Mouse (Mus musculus) forebrain, embryonic 15.5 days (tissue): Measurements from ENCODE around the gene Lrrc8d. TPM values are rescaled to one million over a fixed set of nuclear protein-coding genes. Genes with fewer than 3 reads are reported as not detected.

Experiments
- ATAC-seq: fragments of 200-750 bp; cut with Nextera tagmentation; replicated peaks from 2 replicates; pipeline ENCODE4 v1.8.0; 2017; ENCODE audit warnings: mild to moderate bottlenecking, moderate TSS enrichment, moderate library complexity
- H3K27ac ChIP-seq: fragments of 300-500 bp; sonication (generic); replicated peaks from 2 replicates; pipeline ENCODE4 v1.5.1; 2015; ENCODE audit warnings: mild to moderate bottlenecking, inconsistent platforms
- H3K27me3 ChIP-seq: fragments of 300-500 bp; sonication (generic); 2 replicates; pipeline ENCODE4 v1.6.1; 2015; ENCODE audit warnings: inconsistent platforms
- H3K36me3 ChIP-seq: fragments of 300-500 bp; sonication (generic); 2 replicates; pipeline ENCODE4 v1.6.1; 2015; ENCODE audit warnings: mild to moderate bottlenecking, inconsistent platforms
- H3K4me1 ChIP-seq: fragments of 300-500 bp; sonication (generic); 2 replicates; pipeline ENCODE4 v1.6.1; 2015; ENCODE audit warnings: inconsistent platforms
- H3K4me2 ChIP-seq: fragments of 300-500 bp; sonication (generic); replicated peaks from 2 replicates; pipeline ENCODE4 v1.6.1; 2015; ENCODE audit warnings: mild to moderate bottlenecking, inconsistent platforms
- H3K4me3 ChIP-seq: fragments of 300-500 bp; sonication (generic); 2 replicates; pipeline ENCODE4 v1.5.1; 2015; ENCODE audit warnings: mild to moderate bottlenecking, inconsistent platforms
- H3K9ac ChIP-seq: fragments of 300-500 bp; sonication (generic); replicated peaks from 2 replicates; pipeline ENCODE4 v1.6.1; 2015; ENCODE audit warnings: mild to moderate bottlenecking, inconsistent platforms
- H3K9me3 ChIP-seq: fragments of 300-500 bp; sonication (generic); 2 replicates; pipeline ENCODE4 v1.6.1; 2016; ENCODE audit warnings: inconsistent platforms
- WGBS: fragments of 180-500 bp; shearing (Covaris S2); methylation state at CpG from one replicate; pipeline ENCODE4 v1.1.7; 2015; ENCODE audit warnings: mixed read lengths; 5-methylcytosine and 5-hydroxymethylcytosine counted together
- polyA plus RNA-seq: library from polyadenylated mRNA; unstranded; fragments of >200 nt; fragmentation: Nextera tagmentation; extraction: Ambion mirVana; gene quantifications from 2 replicates; pipeline ENCODE4 v1.2.1, GENCODE M21; 2015

The Lrrc8d gene
- polyA plus RNA-seq, 1 experiment from 2014 or later = 38.2 TPM

GRCm38 (mm10) chr5:105704573-105704972 is 4.8 kb downstream of the Lrrc8d start:
- Histone ChIP-seq H3K9ac (no peak overlapping the region), H3K27me3 (no peaks in the 10 kb centered on the region), H3K27ac (no peak overlapping the region; the same call in 1 of the 2 replicates), H3K4me2 (no peak overlapping the region), H3K9me3 (no peaks in the 10 kb centered on the region), H3K4me3 (no peak overlapping the region), H3K4me1 (peaks cover 43% of the 10 kb centered on the region), H3K36me3 (no peaks in the 10 kb centered on the region)
- 36% methylated on average over 9 of the region's 9 CpGs for WGBS
- ATAC-seq = no peak

GRCm38 (mm10) chr5:105706635-105707034 is 6.9 kb downstream of the Lrrc8d start:
- H3K9me3 ChIP-seq = no peaks in the 10 kb centered on the region
- peaks cover 34% of the 10 kb centered on the region for H3K4me1 ChIP-seq
- no peak overlapping the region for H3K4me3 ChIP-seq
- 90% methylated on average over 11 of the region's 11 CpGs for WGBS
- H3K4me2 ChIP-seq = no peak overlapping the region
- H3K27ac ChIP-seq = no peak overlapping the region
- no peaks in the 10 kb centered on the region for H3K36me3 ChIP-seq
- H3K27me3 ChIP-seq = no peaks in the 10 kb centered on the region
- no peak for ATAC-seq
- H3K9ac ChIP-seq = no peak overlapping the region

GRCm38 (mm10) chr5:105708276-105708675 is 8.5 kb downstream of the Lrrc8d start:
- Histone ChIP-seq H3K36me3 (no peaks in the 10 kb centered on the region), H3K4me1 (peaks cover 22% of the 10 kb centered on the region), H3K4me3 (no peak overlapping the region), H3K9me3 (no peaks in the 10 kb centered on the region), H3K27ac (no peak overlapping the region), H3K27me3 (no peaks in the 10 kb centered on the region), H3K9ac (no peak overlapping the region), H3K4me2 (no peak overlapping the region)
- ATAC-seq = no peak
- 85% methylated on average over 5 of the region's 5 CpGs for WGBS

GRCm38 (mm10) chr5:105710473-105710872 is 10.7 kb downstream of the Lrrc8d start:
- H3K4me3 ChIP-seq = no peak overlapping the region
- no peaks in the 10 kb centered on the region; the same call in 1 of the 2 replicates for H3K36me3 ChIP-seq
- no peak overlapping the region for H3K27ac ChIP-seq
- ATAC-seq = no peak
- no peaks in the 10 kb centered on the region for H3K27me3 ChIP-seq
- H3K9ac ChIP-seq = no peak overlapping the region
- 95% methylated on average over 7 of the region's 7 CpGs for WGBS
- no peaks in the 10 kb centered on the region for H3K9me3 ChIP-seq
- H3K4me1 ChIP-seq = peaks cover 10% of the 10 kb centered on the region
- H3K4me2 ChIP-seq = no peak overlapping the region

GRCm38 (mm10) chr5:105714446-105714845 is 14.7 kb downstream of the Lrrc8d start:
- Histone ChIP-seq H3K9ac (no peak overlapping the region), H3K4me1 (peaks cover 40% of the 10 kb centered on the region), H3K36me3 (no peaks in the 10 kb centered on the region; the same call in 1 of the 2 replicates), H3K4me2 (no peak overlapping the region), H3K4me3 (no peak overlapping the region), H3K9me3 (no peaks in the 10 kb centered on the region), H3K27me3 (no peaks in the 10 kb centered on the region), H3K27ac (no peak overlapping the region)
- 91% methylated on average over 6 of the region's 6 CpGs for WGBS
- no peak for ATAC-seq

- H3K27me3 ChIP-seq = no peaks in the 10 kb centered on the region
- no peak overlapping the region for H3K9ac ChIP-seq
- H3K4me3 ChIP-seq = no peak overlapping the region
- H3K4me2 ChIP-seq = no peak overlapping the region
- 0 out of 2 replicates have a peak overlapping the region, but pooled peaks have one; percentile 8 for H3K27ac ChIP-seq
- H3K4me1 ChIP-seq = peaks cover 40% of the 10 kb centered on the region
- H3K9me3 ChIP-seq = no peaks in the 10 kb centered on the region
- 56% methylated on average over 8 of the region's 8 CpGs for WGBS
- ATAC-seq = no peak
- H3K36me3 ChIP-seq = no peaks in the 10 kb centered on the region; the same call in 1 of the 2 replicates
Measured at GRCm38 (mm10) chr5:105715095-105715494, 15.3 kb downstream of the Lrrc8d start.

- Histone ChIP-seq H3K9ac (no peak overlapping the region), H3K27ac (peak overlapping the region; percentile 8; the same call in 1 of the 2 replicates), H3K4me2 (no peak overlapping the region), H3K27me3 (no peaks in the 10 kb centered on the region), H3K9me3 (no peaks in the 10 kb centered on the region), H3K4me3 (no peak overlapping the region), H3K36me3 (no peaks in the 10 kb centered on the region; the same call in 1 of the 2 replicates), H3K4me1 (peaks cover 40% of the 10 kb centered on the region)
- ATAC-seq = peak; percentile 44
- 23% methylated on average over 10 of the region's 10 CpGs for WGBS
Measured at GRCm38 (mm10) chr5:105715531-105716124, 15.9 kb downstream of the Lrrc8d start.

GRCm38 (mm10) chr5:105717294-105717693 is 17.5 kb downstream of the Lrrc8d start:
- no peak overlapping the region for H3K9ac ChIP-seq
- peaks cover 39% of the 10 kb centered on the region for H3K4me1 ChIP-seq
- H3K36me3 ChIP-seq = no peaks in the 10 kb centered on the region; the same call in 1 of the 2 replicates
- H3K4me3 ChIP-seq = no peak overlapping the region
- H3K27me3 ChIP-seq = no peaks in the 10 kb centered on the region
- peak; percentile 35 for ATAC-seq
- no peaks in the 10 kb centered on the region for H3K9me3 ChIP-seq
- H3K27ac ChIP-seq = peak overlapping the region; percentile 47
- 42% methylated on average over 7 of the region's 7 CpGs for WGBS
- no peak overlapping the region for H3K4me2 ChIP-seq

- H3K9ac ChIP-seq = no peak overlapping the region
- no peak overlapping the region for H3K4me2 ChIP-seq
- peaks cover 37% of the 10 kb centered on the region for H3K4me1 ChIP-seq
- ATAC-seq = no peak
- H3K27me3 ChIP-seq = no peaks in the 10 kb centered on the region
- no peak overlapping the region for H3K4me3 ChIP-seq
- peak overlapping the region; percentile 47; the same call in 1 of the 2 replicates for H3K27ac ChIP-seq
- no peaks in the 10 kb centered on the region for H3K9me3 ChIP-seq
- 43% methylated on average over 11 of the region's 11 CpGs for WGBS
- H3K36me3 ChIP-seq = no peaks in the 10 kb centered on the region; the same call in 1 of the 2 replicates
Measured at GRCm38 (mm10) chr5:105718138-105718670, 18.4 kb downstream of the Lrrc8d start.

GRCm38 (mm10) chr5:105721267-105721666 is 21.5 kb downstream of the Lrrc8d start:
- H3K27me3 ChIP-seq = no peaks in the 10 kb centered on the region
- H3K4me2 ChIP-seq = no peak overlapping the region
- H3K9me3 ChIP-seq = no peaks in the 10 kb centered on the region
- H3K36me3 ChIP-seq = no peaks in the 10 kb centered on the region
- ATAC-seq = no peak
- no peak overlapping the region for H3K4me3 ChIP-seq
- no peak overlapping the region for H3K9ac ChIP-seq
- no peak overlapping the region for H3K27ac ChIP-seq
- 87% methylated on average over 4 of the region's 4 CpGs for WGBS
- peaks cover 23% of the 10 kb centered on the region for H3K4me1 ChIP-seq

GRCm38 (mm10) chr5:105722807-105723206 is 23.0 kb downstream of the Lrrc8d start:
- peaks cover 7% of the 10 kb centered on the region for H3K4me1 ChIP-seq
- 89% methylated on average over 11 of the region's 11 CpGs for WGBS
- no peak overlapping the region for H3K4me2 ChIP-seq
- no peak overlapping the region for H3K9ac ChIP-seq
- no peaks in the 10 kb centered on the region for H3K36me3 ChIP-seq
- no peak for ATAC-seq
- H3K4me3 ChIP-seq = no peak overlapping the region
- no peaks in the 10 kb centered on the region for H3K27me3 ChIP-seq
- no peak overlapping the region for H3K27ac ChIP-seq
- no peaks in the 10 kb centered on the region for H3K9me3 ChIP-seq

GRCm38 (mm10) chr5:105730193-105730831 is 30.5 kb downstream of the Lrrc8d start:
- peaks cover 30% of the 10 kb centered on the region for H3K4me1 ChIP-seq

More at GRCm38 (mm10) chr5:105730193-105730831, 30.5 kb downstream of the Lrrc8d start:
- H3K4me3 ChIP-seq = no peak overlapping the region
- H3K9ac ChIP-seq = no peak overlapping the region
- H3K9me3 ChIP-seq = no peaks in the 10 kb centered on the region
- WGBS = 76% methylated on average over 6 of the region's 6 CpGs
- H3K27ac ChIP-seq = no peak overlapping the region
- ATAC-seq = no peak
- peaks cover 4% of the 10 kb centered on the region; the same call in 1 of the 2 replicates for H3K36me3 ChIP-seq
- H3K4me2 ChIP-seq = no peak overlapping the region
- H3K27me3 ChIP-seq = no peaks in the 10 kb centered on the region
